Mouse (Mus musculus): ENCODE results near the gene Rc3h1.
A peak's percentile ranks its signal among the peaks of the same experiment; 100 is the strongest.
"Not testable (repeated sequence)": the region's sequence is repeated elsewhere in the genome, so short reads cannot be mapped to it uniquely, and the experiment has no call there.

Rc3h1 gene

GRCm38 (mm10) chr1:160968643-160969042, 62.4 kb downstream of the Rc3h1 start:
- DNase-seq, result no peak

DNA sequence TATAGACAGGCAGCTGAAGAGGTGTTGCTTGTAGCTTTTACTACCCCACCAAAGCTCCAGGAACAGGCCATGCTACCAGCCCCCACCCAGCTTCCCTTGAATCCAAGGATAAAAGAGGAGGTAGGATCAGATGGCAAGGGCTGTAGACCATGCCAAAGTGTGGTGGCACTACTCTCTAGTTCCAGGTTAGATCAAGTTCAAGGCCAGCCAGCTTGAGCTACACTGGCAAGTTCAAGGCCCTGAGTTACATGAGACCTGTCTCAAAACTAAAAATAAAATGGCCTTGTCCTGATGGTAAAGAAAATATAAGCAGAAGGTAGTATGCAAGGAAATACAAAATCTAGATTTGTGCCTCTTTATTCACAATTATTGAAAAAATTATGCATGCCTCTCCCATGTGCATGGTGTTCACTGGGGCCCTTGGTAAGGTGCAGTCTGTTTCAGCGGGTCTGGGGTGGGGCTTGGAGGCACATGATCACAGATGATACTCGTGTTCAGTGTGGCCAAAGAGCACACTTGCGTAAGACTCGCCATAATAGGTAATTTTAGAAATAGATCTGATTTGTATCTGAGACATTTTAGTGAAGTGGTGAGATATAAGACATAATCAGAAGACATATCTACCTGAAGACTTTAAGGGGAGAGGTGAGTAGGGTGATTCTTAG, 72.0 kb downstream of the Rc3h1 start, which contains the start of gene Serpinc1:
TSS of gene Serpinc1 (plus strand) at position 515 of the 665 bp plus-strand sequence.
- no peak for DNase-seq

DNA sequence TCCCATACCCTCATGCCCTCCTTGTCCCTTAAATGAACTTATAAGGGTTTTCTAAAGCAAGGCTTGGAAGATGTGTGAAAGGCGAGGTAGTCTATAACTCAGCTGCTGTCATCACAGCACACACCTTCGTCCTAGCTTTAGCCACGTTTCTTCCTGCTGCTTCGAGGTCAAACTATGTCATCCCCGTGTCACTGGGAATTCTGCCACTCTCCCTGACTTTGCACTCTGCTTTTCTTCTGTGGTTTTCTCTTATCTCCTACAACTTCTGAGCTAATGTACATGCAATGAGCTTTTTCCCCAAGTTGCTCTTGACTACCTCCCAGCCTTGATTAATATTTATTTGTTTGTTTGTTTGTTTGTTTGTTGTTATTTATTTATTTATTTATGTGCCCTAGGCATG, 73.8 kb downstream of the Rc3h1 start:
- no peak for DNase-seq

DNA sequence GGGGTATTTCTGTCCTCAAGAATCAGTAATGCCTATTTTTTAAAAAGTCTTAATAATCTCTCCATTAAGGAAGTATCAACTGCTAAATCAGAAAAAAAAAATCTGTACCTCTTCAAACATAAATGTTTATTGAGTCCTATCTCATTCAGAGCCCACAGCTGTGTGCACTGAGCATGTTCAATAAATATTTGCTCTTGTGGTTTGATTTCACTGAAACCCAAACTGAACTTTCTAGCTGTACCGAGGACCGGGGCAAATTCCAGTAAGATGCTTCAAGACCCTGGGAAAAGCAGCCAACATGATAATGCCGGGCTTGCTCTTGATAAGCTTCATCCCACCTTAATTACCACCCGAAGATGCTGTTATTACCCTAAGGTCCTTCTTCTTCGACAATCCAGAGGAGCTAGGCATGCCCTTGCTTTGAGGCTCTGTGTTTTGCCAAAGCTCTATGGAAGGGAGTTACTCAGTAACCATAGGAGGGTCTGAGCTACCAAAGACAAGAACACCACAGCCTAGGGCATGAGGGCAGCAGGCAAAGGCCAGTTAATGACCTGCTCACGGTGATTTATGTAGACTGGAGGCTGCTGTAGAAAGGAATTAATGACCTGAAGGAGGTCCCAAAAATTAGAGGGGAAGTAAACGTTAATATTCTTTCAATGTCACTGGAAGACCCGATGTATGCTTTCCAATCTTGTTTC, 74.5 kb downstream of the Rc3h1 start:
- peak; percentile 40 to 42 for DNase-seq

DNA sequence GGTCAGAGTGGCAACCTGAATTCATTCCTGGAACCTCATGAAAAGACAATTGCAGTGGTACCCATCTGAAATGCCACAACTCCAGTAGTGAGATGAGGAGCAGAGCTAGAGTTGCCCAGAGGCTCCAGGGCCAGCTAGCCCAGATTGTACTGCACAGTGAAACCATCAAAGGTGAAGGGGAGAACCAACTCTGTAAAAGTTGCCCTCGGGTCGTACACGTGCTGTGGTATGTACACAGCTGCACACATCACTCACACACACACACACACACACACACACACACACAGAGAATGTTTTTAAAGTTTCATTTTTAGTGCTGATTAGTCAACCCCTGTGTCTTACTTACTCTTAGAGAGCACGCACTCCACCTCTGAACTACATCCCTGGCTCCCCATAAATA, 75.1 kb downstream of the Rc3h1 start:
- DNase-seq, result no peak

DNA sequence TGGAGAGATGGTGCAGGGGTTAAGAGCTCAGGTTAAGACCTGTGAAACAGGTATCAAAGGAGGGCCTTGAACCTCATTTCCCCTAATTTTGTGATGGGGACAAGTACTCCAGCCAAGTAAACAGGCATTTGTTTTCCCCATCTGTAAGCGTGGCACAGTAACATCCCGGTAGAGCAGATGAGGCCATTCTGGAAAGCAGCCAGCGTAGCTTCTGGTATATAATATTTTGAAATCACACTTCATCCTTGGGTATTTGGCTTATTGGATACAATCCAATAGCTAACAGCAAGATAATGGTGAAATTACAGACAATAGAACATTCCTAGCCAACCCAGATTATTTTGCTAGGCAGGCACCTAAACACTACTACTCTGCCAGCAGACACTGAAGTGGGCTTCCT, 76.7 kb downstream of the Rc3h1 start:
- DNase-seq, result no peak

GRCm38 (mm10) chr1:160984731-160985130, 78.5 kb downstream of the Rc3h1 start:
- DNase-seq, result not testable (repeated sequence)

DNA sequence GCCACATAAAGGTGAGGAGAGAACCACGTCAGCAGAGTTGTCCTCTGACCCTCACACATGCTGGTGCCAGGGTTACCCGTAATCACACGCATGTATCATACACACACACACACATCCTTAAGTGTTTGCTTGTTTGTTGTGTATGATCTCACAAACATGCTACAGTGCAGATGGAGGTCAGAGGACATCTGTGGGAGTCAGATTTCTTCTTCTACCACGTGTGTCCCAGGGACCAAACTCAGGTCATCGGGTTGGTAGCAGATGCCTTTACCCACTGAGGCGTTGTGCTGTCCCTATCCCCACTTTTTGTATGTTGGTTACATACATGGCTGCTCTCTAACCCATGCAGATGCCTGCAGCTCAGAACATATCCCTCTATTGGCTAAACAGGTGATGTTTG, 79.3 kb downstream of the Rc3h1 start:
- no peak for DNase-seq

- peak; percentile 17 to 37 for DNase-seq
Observed at GRCm38 (mm10) chr1:160986881-160987635, 80.8 kb downstream of the Rc3h1 start.

GRCm38 (mm10) chr1:160989395-160989794, 83.2 kb downstream of the Rc3h1 start:
- DNase-seq, result no peak

DNA sequence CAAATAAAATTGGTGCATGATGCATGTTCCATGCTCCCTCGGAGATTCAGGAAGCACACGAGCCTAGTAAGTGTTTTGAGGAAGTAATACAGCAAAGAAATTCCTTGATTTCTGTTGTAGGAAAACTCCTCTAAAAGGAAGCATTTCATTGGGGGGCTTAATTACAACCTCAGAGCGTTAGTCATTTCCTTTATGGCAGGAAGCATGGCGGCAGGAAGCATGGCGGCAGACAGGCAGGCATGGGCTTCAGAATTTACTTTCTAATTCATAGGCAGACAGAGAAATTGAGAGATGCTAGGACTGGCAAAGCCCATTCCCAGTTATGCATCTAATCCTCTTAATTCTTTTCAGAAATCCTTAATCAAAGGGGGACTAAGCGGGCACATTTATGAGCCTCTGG, 87.6 kb downstream of the Rc3h1 start:
- DNase-seq, result no peak

DNA sequence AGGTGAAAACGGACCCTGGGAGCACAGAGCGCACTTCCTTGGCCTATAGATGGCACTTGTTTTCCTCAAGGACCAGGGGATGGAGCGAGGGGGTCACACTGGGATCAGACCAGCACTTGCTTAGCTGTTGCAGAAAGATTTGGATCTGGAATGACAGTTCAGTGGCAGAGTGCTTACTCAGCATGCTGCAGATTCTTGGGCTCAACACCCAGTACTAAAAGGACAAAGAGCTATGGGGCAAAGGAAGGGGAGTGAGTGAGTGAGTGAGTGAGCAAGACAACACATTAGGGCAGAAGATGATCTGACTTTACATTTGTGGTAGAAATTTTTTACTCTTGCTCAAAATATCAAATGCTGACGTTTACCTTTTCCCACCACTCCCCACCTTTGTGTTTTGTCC, 98.7 kb downstream of the Rc3h1 start:
- no peak for DNase-seq

- DNase-seq, result no peak
Observed at GRCm38 (mm10) chr1:161005526-161005925, 99.3 kb downstream of the Rc3h1 start.

DNA sequence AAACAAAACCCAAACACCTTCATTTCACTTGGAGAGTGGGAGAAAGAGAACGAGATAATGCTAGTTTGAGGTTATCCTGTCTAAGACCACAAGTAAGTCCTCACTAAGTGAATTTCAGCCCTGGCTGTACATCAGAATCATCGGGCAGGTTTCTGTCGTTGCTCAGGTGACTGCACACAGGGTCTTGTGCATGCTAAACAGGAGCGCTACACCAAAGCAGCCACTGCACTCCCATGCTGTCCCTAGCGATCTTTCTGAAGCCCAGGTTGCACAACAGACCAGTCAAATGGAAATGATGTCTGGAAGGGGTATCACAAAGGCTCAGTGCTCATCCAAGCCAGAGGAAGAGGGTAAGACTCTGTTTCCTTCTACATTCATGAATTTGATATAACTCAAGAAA, 100.3 kb downstream of the Rc3h1 start:
- DNase-seq, result no peak

DNA sequence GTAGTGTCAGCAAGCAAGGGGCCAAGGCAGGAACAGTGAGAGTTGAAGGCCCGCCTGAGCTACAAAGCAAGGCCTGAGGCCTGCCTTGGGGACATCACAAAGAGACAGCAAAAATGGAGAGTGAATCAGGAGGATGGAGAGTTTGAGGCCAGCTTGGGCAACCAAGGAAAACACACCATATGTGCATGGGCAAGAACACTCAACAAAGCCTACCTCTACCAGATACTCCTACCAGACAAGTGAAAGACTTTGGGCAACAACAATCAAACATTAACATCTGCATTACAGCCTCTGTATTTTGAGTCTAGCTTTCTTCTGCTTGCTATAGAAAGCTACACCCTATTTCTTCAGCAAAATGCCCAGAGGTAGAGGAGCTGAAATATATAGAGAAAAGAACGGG, 101.8 kb downstream of the Rc3h1 start:
- no peak for DNase-seq

GRCm38 (mm10) chr1:161010436-161010835, 104.2 kb downstream of the Rc3h1 start:
- DNase-seq, result no peak

GRCm38 (mm10) chr1:161016378-161016777, 110.2 kb downstream of the Rc3h1 start:
- no peak for DNase-seq

DNA sequence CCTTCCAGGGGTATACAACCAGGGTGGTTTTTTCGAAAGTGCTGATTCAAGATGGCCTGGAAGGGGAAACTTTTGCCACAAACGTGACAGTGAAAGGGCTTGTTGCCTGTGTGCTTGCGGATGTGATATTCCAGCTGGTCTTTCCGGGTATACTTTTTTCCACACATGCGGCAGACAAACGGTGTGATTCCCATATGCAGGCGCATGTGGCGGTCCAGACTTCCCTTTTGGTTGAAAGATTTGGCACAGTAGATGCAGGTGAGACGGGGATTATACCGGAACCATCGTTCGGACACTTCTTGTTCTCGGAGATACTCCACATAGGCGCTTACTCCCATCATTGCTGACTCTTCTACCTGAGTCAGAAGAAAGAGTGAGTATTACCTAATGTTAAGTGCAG, 113.8 kb downstream of the Rc3h1 start:
- DNase-seq, result no peak
